Mouse (Mus musculus) limb, embryonic 10.5 days (tissue): ENCODE data around the gene St3gal3. TPM values are rescaled to one million over a fixed set of nuclear protein-coding genes. Genes with fewer than 3 reads are reported as not detected.

Experiments used
- DNase-seq: peaks from one replicate; pipeline ENCODE4 v3.0.0-alpha.2; 2017; ENCODE audit warnings: low spot score
- H3K27ac ChIP-seq: fragments of 300-500 bp; sonication (generic); 2 replicates; pipeline ENCODE4 v1.5.1; 2016; ENCODE audit warnings: mild to moderate bottlenecking
- H3K27me3 ChIP-seq: fragments of 300-500 bp; sonication (generic); 2 replicates; pipeline ENCODE4 v1.6.1; 2016; ENCODE audit warnings: low read depth, mild to moderate bottlenecking; ENCODE audit not compliant: poor library complexity, severe bottlenecking
- H3K36me3 ChIP-seq: fragments of 300-500 bp; sonication (generic); 2 replicates; pipeline ENCODE4 v1.6.1; 2016; ENCODE audit warnings: mild to moderate bottlenecking, moderate library complexity
- H3K4me1 ChIP-seq: fragments of 300-500 bp; sonication (generic); 2 replicates; pipeline ENCODE4 v1.6.1; 2016
- H3K4me3 ChIP-seq: fragments of 300-500 bp; sonication (generic); 2 replicates; pipeline ENCODE4 v1.5.1; 2016; ENCODE audit warnings: mild to moderate bottlenecking, moderate library complexity
- H3K9me3 ChIP-seq: fragments of 300-500 bp; sonication (generic); replicated peaks from 2 replicates; pipeline ENCODE4 v1.6.1; 2016; ENCODE audit warnings: mild to moderate bottlenecking
- WGBS: fragments of 180-500 bp; shearing (Covaris S2); methylation state at CpG from one replicate; pipeline ENCODE4 v1.1.7; 2016; 5-methylcytosine and 5-hydroxymethylcytosine counted together
- polyA plus RNA-seq: library from polyadenylated mRNA; unstranded; fragments of >200 nt; fragmentation: Nextera tagmentation; extraction: Ambion mirVana; gene quantifications from 2 replicates; pipeline ENCODE4 v1.2.1, GENCODE M21; 2016

Gene St3gal3
- 6.8 and 7.2 TPM in 2 replicates for polyA plus RNA-seq

- peak; percentile 96 for DNase-seq
- H3K4me1 ChIP-seq, result peaks cover 28% of the 10 kb centered on the region
- H3K27ac ChIP-seq, result peak within 1 kb of the TSS; percentile 94
- no peaks in the 10 kb centered on the region for H3K9me3 ChIP-seq
- H3K27me3 ChIP-seq, result no peaks in the 10 kb centered on the region
- under 1% methylated on average over 84 of the region's 84 CpGs for WGBS
- peaks cover 49% of the 10 kb centered on the region for H3K36me3 ChIP-seq
- peak within 1 kb of the TSS; percentile 99 for H3K4me3 ChIP-seq
These were observed at the start of gene St3gal3 for GRCm38 (mm10) chr4:118134485-118135365. TSS of gene St3gal3 (minus strand) at chr4:118134914.

- Histone ChIP-seq H3K27me3 (no peaks in the 10 kb centered on the region), H3K36me3 (peaks cover 23% of the 10 kb centered on the region), H3K27ac (peak overlapping the region; percentile 95), H3K4me3 (peak overlapping the region; percentile 89), H3K9me3 (no peaks in the 10 kb centered on the region), H3K4me1 (peaks cover 14% of the 10 kb centered on the region)
- no peak for DNase-seq
- WGBS, result 17% methylated on average over 17 of the region's 17 CpGs
These were observed 45.8 kb upstream of the St3gal3 start for GRCm38 (mm10) chr4:118180301-118181080.

GRCm38 (mm10) chr4:118179467-118180300 is 45.0 kb upstream of the St3gal3 start, which contains the start of gene Kdm4a:
TSS of gene Kdm4a (minus strand) at chr4:118180043.
- Histone ChIP-seq H3K27ac (peak within 1 kb of the TSS; percentile 95), H3K27me3 (no peaks in the 10 kb centered on the region), H3K4me1 (peaks cover 14% of the 10 kb centered on the region), H3K4me3 (peak within 1 kb of the TSS; percentile 89), H3K9me3 (no peaks in the 10 kb centered on the region), H3K36me3 (peaks cover 31% of the 10 kb centered on the region)
- WGBS, result under 1% methylated on average over 38 of the region's 38 CpGs
- peak; percentile 89 for DNase-seq

- no peak for DNase-seq
- peaks cover 14% of the 10 kb centered on the region for H3K4me1 ChIP-seq
- 2% methylated on average over 12 of the region's 12 CpGs for WGBS
These were observed 44.3 kb upstream of the St3gal3 start for GRCm38 (mm10) chr4:118178952-118179466.

GRCm38 (mm10) chr4:118172461-118172860 is 37.7 kb upstream of the St3gal3 start:
- Histone ChIP-seq H3K9me3 (no peaks in the 10 kb centered on the region), H3K27ac (no peak overlapping the region), H3K27me3 (no peaks in the 10 kb centered on the region), H3K4me3 (no peak overlapping the region), H3K4me1 (no peaks in the 10 kb centered on the region), H3K36me3 (peaks cover 99% of the 10 kb centered on the region)
- WGBS, result 96% methylated on average over 12 of the region's 12 CpGs
- DNase-seq, result no peak

More at GRCm38 (mm10) chr4:118178952-118179466, 44.3 kb upstream of the St3gal3 start:
- peak overlapping the region; percentile 95 for H3K27ac ChIP-seq
- H3K27me3 ChIP-seq, result no peaks in the 10 kb centered on the region
- H3K36me3 ChIP-seq, result peaks cover 37% of the 10 kb centered on the region
- H3K9me3 ChIP-seq, result no peaks in the 10 kb centered on the region
- H3K4me3 ChIP-seq, result peak overlapping the region; percentile 89

- Histone ChIP-seq H3K9me3 (no peaks in the 10 kb centered on the region), H3K4me3 (no peak overlapping the region), H3K36me3 (peaks cover 99% of the 10 kb centered on the region), H3K27ac (no peak overlapping the region), H3K4me1 (no peaks in the 10 kb centered on the region), H3K27me3 (no peaks in the 10 kb centered on the region)
- DNase-seq, result no peak
- WGBS, result 84% methylated on average over 9 of the region's 9 CpGs
These were observed 36.3 kb upstream of the St3gal3 start for GRCm38 (mm10) chr4:118171006-118171405.

GRCm38 (mm10) chr4:118162123-118162522 is 27.4 kb upstream of the St3gal3 start:
- no peak for DNase-seq
- no peak overlapping the region for H3K27ac ChIP-seq
- H3K27me3 ChIP-seq, result no peaks in the 10 kb centered on the region
- no peaks in the 10 kb centered on the region for H3K4me1 ChIP-seq
- WGBS, result 97% methylated on average over 12 of the region's 12 CpGs
- no peaks in the 10 kb centered on the region for H3K9me3 ChIP-seq
- peaks cover 99% of the 10 kb centered on the region for H3K36me3 ChIP-seq
- no peak overlapping the region for H3K4me3 ChIP-seq

GRCm38 (mm10) chr4:118157666-118158065 is 23.0 kb upstream of the St3gal3 start:
- Histone ChIP-seq H3K9me3 (no peaks in the 10 kb centered on the region), H3K27me3 (no peaks in the 10 kb centered on the region), H3K4me1 (no peaks in the 10 kb centered on the region), H3K36me3 (peaks cover 99% of the 10 kb centered on the region), H3K27ac (no peak overlapping the region), H3K4me3 (no peak overlapping the region)
- 91% methylated on average over 3 of the region's 3 CpGs for WGBS
- no peak for DNase-seq

GRCm38 (mm10) chr4:118156559-118156958 is 21.8 kb upstream of the St3gal3 start:
- Histone ChIP-seq H3K27me3 (no peaks in the 10 kb centered on the region), H3K4me1 (no peaks in the 10 kb centered on the region), H3K36me3 (peaks cover 99% of the 10 kb centered on the region), H3K27ac (no peak overlapping the region), H3K9me3 (no peaks in the 10 kb centered on the region), H3K4me3 (no peak overlapping the region)
- WGBS, result 92% methylated on average over 15 of the region's 15 CpGs
- no peak for DNase-seq

GRCm38 (mm10) chr4:118154889-118155288 is 20.2 kb upstream of the St3gal3 start:
- no peak for DNase-seq
- no peaks in the 10 kb centered on the region for H3K27me3 ChIP-seq
- H3K4me1 ChIP-seq, result no peaks in the 10 kb centered on the region
- no peak overlapping the region for H3K27ac ChIP-seq
- H3K4me3 ChIP-seq, result no peak overlapping the region
- peaks cover 99% of the 10 kb centered on the region for H3K36me3 ChIP-seq
- H3K9me3 ChIP-seq, result no peaks in the 10 kb centered on the region
- WGBS, result 95% methylated on average over 5 of the region's 5 CpGs

GRCm38 (mm10) chr4:118152020-118152785 is 17.5 kb upstream of the St3gal3 start:
- WGBS, result 94% methylated on average over 17 of the region's 17 CpGs
- peaks cover 100% of the 10 kb centered on the region for H3K36me3 ChIP-seq

More at GRCm38 (mm10) chr4:118152020-118152785, 17.5 kb upstream of the St3gal3 start:
- H3K27me3 ChIP-seq, result no peaks in the 10 kb centered on the region
- no peak for DNase-seq
- H3K27ac ChIP-seq, result no peak overlapping the region
- no peak overlapping the region for H3K4me3 ChIP-seq
- H3K9me3 ChIP-seq, result no peaks in the 10 kb centered on the region
- no peaks in the 10 kb centered on the region for H3K4me1 ChIP-seq
